Mouse (Mus musculus) midbrain, embryonic 12.5 days (tissue): Measurements from ENCODE around the gene Slc35f1. TPM values are rescaled to one million over a fixed set of nuclear protein-coding genes. Genes with fewer than 3 reads are reported as not detected.
A peak's percentile ranks its signal among the peaks of the same experiment; 100 is the strongest.

Experiments used
- ATAC-seq: fragments of 200-750 bp; cut with Nextera tagmentation; 2 replicates; pipeline ENCODE4 v1.8.0; 2017; ENCODE audit warnings: low read depth, moderate TSS enrichment, moderate library complexity; ENCODE audit not compliant: low FRiP score
- H3K27ac ChIP-seq: fragments of 300-500 bp; sonication (generic); replicated peaks from 2 replicates; pipeline ENCODE4 v1.5.1; 2016; ENCODE audit warnings: mild to moderate bottlenecking
- H3K27me3 ChIP-seq: fragments of 300-500 bp; sonication (generic); 2 replicates; pipeline ENCODE4 v1.6.1; 2016; ENCODE audit warnings: mild to moderate bottlenecking
- H3K36me3 ChIP-seq: fragments of 300-500 bp; sonication (generic); 2 replicates; pipeline ENCODE4 v1.6.1; 2016
- H3K4me1 ChIP-seq: fragments of 300-500 bp; sonication (generic); 2 replicates; pipeline ENCODE4 v1.6.1; 2016
- H3K4me2 ChIP-seq: fragments of 300-500 bp; sonication (generic); replicated peaks from 2 replicates; pipeline ENCODE4 v1.6.1; 2016; ENCODE audit warnings: mild to moderate bottlenecking, moderate library complexity
- H3K4me3 ChIP-seq: fragments of 300-500 bp; sonication (generic); 2 replicates; pipeline ENCODE4 v1.5.1; 2016; ENCODE audit warnings: mild to moderate bottlenecking
- H3K9ac ChIP-seq: fragments of 300-500 bp; sonication (generic); replicated peaks from 2 replicates; pipeline ENCODE4 v1.6.1; 2016; ENCODE audit warnings: mild to moderate bottlenecking, moderate library complexity
- H3K9me3 ChIP-seq: fragments of 300-500 bp; sonication (generic); 2 replicates; pipeline ENCODE4 v1.6.1; 2016; ENCODE audit warnings: mild to moderate bottlenecking
- whole genome bisulfite sequencing: fragments of 180-500 bp; shearing (Covaris S2); methylation state at CpG from one replicate; pipeline ENCODE4 v1.1.7; 2016; 5-methylcytosine and 5-hydroxymethylcytosine counted together
- polyA plus RNA-seq: library from polyadenylated mRNA; unstranded; fragments of >200 nt; fragmentation: Nextera tagmentation; extraction: Ambion mirVana; gene quantifications from 2 replicates; pipeline ENCODE4 v1.2.1, GENCODE M21; 2016

Slc35f1 gene
- polyA plus RNA-seq = 24.8 and 30.3 TPM in 2 replicates

GRCm38 (mm10) chr10:52690334-52690991 is at the start of gene Slc35f1:
Gene Slc35f1 (plus strand): TSS chr10:52690533.
- Histone ChIP-seq H3K9ac (peak within 1 kb of the TSS; percentile 87), H3K9me3 (no peaks in the 10 kb centered on the region), H3K27me3 (no peaks in the 10 kb centered on the region), H3K36me3 (no peaks in the 10 kb centered on the region), H3K27ac (peak within 1 kb of the TSS; percentile 91), H3K4me2 (peak within 1 kb of the TSS; percentile 86), H3K4me1 (peaks cover 10% of the 10 kb centered on the region; the same call in 1 of the 2 replicates), H3K4me3 (peak within 1 kb of the TSS; percentile 85)
- peak; percentile 90 for ATAC-seq
- WGBS = under 1% methylated on average over 54 of the region's 54 CpGs

GRCm38 (mm10) chr10:52671234-52671633 is 19.1 kb upstream of the Slc35f1 start:
- 0 out of 2 replicates have a peak, but pooled peaks cover 6% of the 10 kb centered on the region for H3K4me1 ChIP-seq
- peak; percentile 27; the same call in 1 of the 2 replicates for ATAC-seq
- no peak overlapping the region for H3K4me3 ChIP-seq

GRCm38 (mm10) chr10:52690992-52691731 is 829 bp downstream of the Slc35f1 start:
- H3K36me3 ChIP-seq = no peaks in the 10 kb centered on the region
- ATAC-seq = peak; percentile 76
- peak overlapping the region; percentile 87 for H3K9ac ChIP-seq
- no peaks in the 10 kb centered on the region for H3K9me3 ChIP-seq
- peak overlapping the region; percentile 86 for H3K4me2 ChIP-seq
- H3K4me1 ChIP-seq = peaks cover 10% of the 10 kb centered on the region; the same call in 1 of the 2 replicates
- H3K4me3 ChIP-seq = peak overlapping the region; percentile 85
- under 1% methylated on average over 45 of the region's 45 CpGs for WGBS
- H3K27me3 ChIP-seq = no peaks in the 10 kb centered on the region
- peak overlapping the region; percentile 91 for H3K27ac ChIP-seq

More at GRCm38 (mm10) chr10:52671234-52671633, 19.1 kb upstream of the Slc35f1 start:
- H3K9me3 ChIP-seq = no peaks in the 10 kb centered on the region
- H3K9ac ChIP-seq = no peak overlapping the region
- no peaks in the 10 kb centered on the region for H3K27me3 ChIP-seq
- H3K27ac ChIP-seq = no peak overlapping the region
- H3K36me3 ChIP-seq = no peaks in the 10 kb centered on the region
- H3K4me2 ChIP-seq = no peak overlapping the region

GRCm38 (mm10) chr10:52703688-52704087 is 13.4 kb downstream of the Slc35f1 start:
- Histone ChIP-seq H3K9me3 (no peaks in the 10 kb centered on the region), H3K27ac (peak overlapping the region; percentile 72), H3K4me2 (peak overlapping the region; percentile 79), H3K4me1 (peaks cover 24% of the 10 kb centered on the region), H3K9ac (no peak overlapping the region), H3K4me3 (no peak overlapping the region; the same call in 1 of the 2 replicates), H3K27me3 (no peaks in the 10 kb centered on the region), H3K36me3 (no peaks in the 10 kb centered on the region)
- no peak for ATAC-seq

- peak overlapping the region; percentile 68 for H3K9ac ChIP-seq
- peaks cover 24% of the 10 kb centered on the region for H3K4me1 ChIP-seq
- 1% methylated on average over 31 of the region's 31 CpGs for WGBS
- H3K27me3 ChIP-seq = no peaks in the 10 kb centered on the region
- no peaks in the 10 kb centered on the region for H3K9me3 ChIP-seq
- peak; percentile 90 for ATAC-seq
- H3K36me3 ChIP-seq = no peaks in the 10 kb centered on the region
- peak overlapping the region; percentile 72 for H3K27ac ChIP-seq
- H3K4me3 ChIP-seq = peak overlapping the region; percentile 48
- peak overlapping the region; percentile 79 for H3K4me2 ChIP-seq
These were observed 14.0 kb downstream of the Slc35f1 start for GRCm38 (mm10) chr10:52704101-52705051.

- Histone ChIP-seq H3K4me1 (peaks cover 8% of the 10 kb centered on the region; the same call in 1 of the 2 replicates), H3K4me3 (no peak overlapping the region), H3K4me2 (no peak overlapping the region), H3K27ac (no peak overlapping the region), H3K9me3 (no peaks in the 10 kb centered on the region), H3K9ac (no peak overlapping the region), H3K27me3 (no peaks in the 10 kb centered on the region), H3K36me3 (no peaks in the 10 kb centered on the region)
- no peak for ATAC-seq
- WGBS = 76% methylated on average over 2 of the region's 2 CpGs
These were observed 19.1 kb downstream of the Slc35f1 start for GRCm38 (mm10) chr10:52709482-52709881.

- H3K27ac ChIP-seq = no peak overlapping the region
- no peak for ATAC-seq
- H3K27me3 ChIP-seq = no peaks in the 10 kb centered on the region
- 93% methylated on average over 4 of the region's 4 CpGs for WGBS
- H3K36me3 ChIP-seq = no peaks in the 10 kb centered on the region
- no peak overlapping the region for H3K4me2 ChIP-seq
- no peaks in the 10 kb centered on the region for H3K4me1 ChIP-seq
- no peaks in the 10 kb centered on the region for H3K9me3 ChIP-seq
- H3K4me3 ChIP-seq = no peak overlapping the region
- H3K9ac ChIP-seq = no peak overlapping the region
These were observed 21.8 kb downstream of the Slc35f1 start for GRCm38 (mm10) chr10:52712166-52712565.

GRCm38 (mm10) chr10:52714557-52714956 is 24.2 kb downstream of the Slc35f1 start:
- 83% methylated on average over 2 of the region's 2 CpGs for WGBS

GRCm38 (mm10) chr10:52715146-52715545 is 24.8 kb downstream of the Slc35f1 start:
- H3K36me3 ChIP-seq = no peaks in the 10 kb centered on the region
- ATAC-seq = no peak
- H3K9ac ChIP-seq = no peak overlapping the region
- H3K27me3 ChIP-seq = no peaks in the 10 kb centered on the region
- no peaks in the 10 kb centered on the region for H3K9me3 ChIP-seq
- peaks cover 4% of the 10 kb centered on the region; the same call in 1 of the 2 replicates for H3K4me1 ChIP-seq
- 97% methylated on average over 4 of the region's 4 CpGs for WGBS
- H3K27ac ChIP-seq = no peak overlapping the region
- H3K4me2 ChIP-seq = no peak overlapping the region
- H3K4me3 ChIP-seq = no peak overlapping the region

More at GRCm38 (mm10) chr10:52714557-52714956, 24.2 kb downstream of the Slc35f1 start:
- no peak overlapping the region for H3K4me3 ChIP-seq
- H3K4me1 ChIP-seq = peaks cover 4% of the 10 kb centered on the region; the same call in 1 of the 2 replicates
- no peak overlapping the region for H3K4me2 ChIP-seq
- ATAC-seq = no peak
- no peaks in the 10 kb centered on the region for H3K9me3 ChIP-seq
- H3K9ac ChIP-seq = no peak overlapping the region
- H3K27me3 ChIP-seq = no peaks in the 10 kb centered on the region
- no peak overlapping the region for H3K27ac ChIP-seq
- H3K36me3 ChIP-seq = no peaks in the 10 kb centered on the region

- Histone ChIP-seq H3K27me3 (no peaks in the 10 kb centered on the region), H3K4me1 (peaks cover 4% of the 10 kb centered on the region; the same call in 1 of the 2 replicates), H3K9me3 (no peaks in the 10 kb centered on the region), H3K36me3 (no peaks in the 10 kb centered on the region), H3K27ac (no peak overlapping the region), H3K4me3 (no peak overlapping the region), H3K4me2 (no peak overlapping the region), H3K9ac (no peak overlapping the region)
- ATAC-seq = peak; percentile 89
- 65% methylated on average over 1 of the region's 1 CpGs for WGBS
These were observed 28.0 kb downstream of the Slc35f1 start for GRCm38 (mm10) chr10:52718199-52718917.

GRCm38 (mm10) chr10:52726674-52727073 is 36.3 kb downstream of the Slc35f1 start:
- Histone ChIP-seq H3K4me3 (no peak overlapping the region), H3K27me3 (no peaks in the 10 kb centered on the region), H3K9me3 (no peaks in the 10 kb centered on the region), H3K4me1 (no peaks in the 10 kb centered on the region), H3K27ac (no peak overlapping the region), H3K9ac (no peak overlapping the region), H3K4me2 (no peak overlapping the region), H3K36me3 (no peaks in the 10 kb centered on the region)
- WGBS = 73% methylated on average over 5 of the region's 5 CpGs
- no peak for ATAC-seq
